Mouse (Mus musculus) heart, embryonic 11.5 days (tissue): Measurements from ENCODE around the gene Upp2. TPM values are rescaled to one million over a fixed set of nuclear protein-coding genes. Genes with fewer than 3 reads are reported as not detected.

Source experiments
- ATAC-seq: fragments of 200-750 bp; cut with Nextera tagmentation; replicated peaks from 2 replicates; pipeline ENCODE4 v1.8.0; 2017; ENCODE audit warnings: moderate library complexity; ENCODE audit not compliant: insufficient number of reproducible peaks, low FRiP score, low TSS enrichment
- H3K27ac ChIP-seq: fragments of 300-500 bp; sonication (generic); 2 replicates; pipeline ENCODE4 v1.5.1; 2014; ENCODE audit warnings: mild to moderate bottlenecking, low read depth, low read length
- H3K27me3 ChIP-seq: fragments of 300-500 bp; sonication (generic); 2 replicates; pipeline ENCODE4 v1.6.1; 2014; ENCODE audit warnings: mild to moderate bottlenecking, low read length, mixed read lengths; ENCODE audit not compliant: control insufficient read depth, insufficient read depth
- H3K36me3 ChIP-seq: fragments of 300-500 bp; sonication (generic); 2 replicates; pipeline ENCODE4 v1.6.1; 2014; ENCODE audit warnings: mild to moderate bottlenecking, low read length, moderate library complexity, mixed read lengths; ENCODE audit not compliant: control insufficient read depth, insufficient read depth
- H3K4me1 ChIP-seq: fragments of 300-500 bp; sonication (generic); 2 replicates; pipeline ENCODE4 v1.6.1; 2014; ENCODE audit warnings: low read length; ENCODE audit not compliant: control insufficient read depth, insufficient read depth
- H3K4me2 ChIP-seq: fragments of 300-500 bp; sonication (generic); 2 replicates; pipeline ENCODE4 v1.6.1; 2014; ENCODE audit warnings: mild to moderate bottlenecking, moderate library complexity
- H3K4me3 ChIP-seq: fragments of 300-500 bp; sonication (generic); 2 replicates; pipeline ENCODE4 v1.5.1; 2014; ENCODE audit warnings: low read depth, low read length
- H3K9ac ChIP-seq: fragments of 300-500 bp; sonication (generic); 2 replicates; pipeline ENCODE4 v1.6.1; 2014; ENCODE audit warnings: mild to moderate bottlenecking, low read depth, low read length, moderate library complexity
- H3K9me3 ChIP-seq: fragments of 300-500 bp; sonication (generic); replicated peaks from 2 replicates; pipeline ENCODE4 v1.6.1; 2016; ENCODE audit warnings: low read length; ENCODE audit not compliant: control insufficient read depth
- whole genome bisulfite sequencing: fragments of 180-500 bp; shearing (Covaris S2); extraction: QIAGEN DNeasy Blood & Tissue Kit; methylation state at CpG from one replicate; pipeline ENCODE4 v1.1.7; 2014; ENCODE audit not compliant: insufficient replicate concordance; 5-methylcytosine and 5-hydroxymethylcytosine counted together
- polyA plus RNA-seq: library from polyadenylated mRNA; unstranded; fragments of >200 nt; fragmentation: Nextera tagmentation; extraction: Ambion mirVana; gene quantifications from 2 replicates; pipeline ENCODE4 v1.2.1, GENCODE M21; 2014

Gene Upp2
- polyA plus RNA-seq, 1 experiment from 2014 or later = 8.4 TPM

GRCm38 (mm10) chr2:58747483-58748229 lies 180.6 kb downstream of the Upp2 start:
- Histone ChIP-seq H3K4me3 (no peak overlapping the region), H3K9me3 (no peaks in the 10 kb centered on the region), H3K36me3 (no peaks in the 10 kb centered on the region), H3K4me2 (no peak overlapping the region), H3K27me3 (no peaks in the 10 kb centered on the region), H3K9ac (no peak overlapping the region), H3K4me1 (no peaks in the 10 kb centered on the region), H3K27ac (no peak overlapping the region)
- ATAC-seq = no peak
- WGBS = 71% methylated on average over 11 of the region's 11 CpGs

GRCm38 (mm10) chr2:58748296-58748695 lies 181.2 kb downstream of the Upp2 start:
- H3K4me3 ChIP-seq = no peak overlapping the region
- no peaks in the 10 kb centered on the region for H3K9me3 ChIP-seq
- no peak overlapping the region for H3K27ac ChIP-seq
- no peak for ATAC-seq
- 73% methylated on average over 5 of the region's 5 CpGs for WGBS
- no peak overlapping the region for H3K4me2 ChIP-seq
- H3K27me3 ChIP-seq = no peaks in the 10 kb centered on the region
- no peaks in the 10 kb centered on the region for H3K4me1 ChIP-seq
- H3K36me3 ChIP-seq = no peaks in the 10 kb centered on the region
- H3K9ac ChIP-seq = no peak overlapping the region

- no peak for ATAC-seq
- Histone ChIP-seq H3K4me2 (no peak overlapping the region), H3K27me3 (no peaks in the 10 kb centered on the region), H3K27ac (no peak overlapping the region), H3K36me3 (no peaks in the 10 kb centered on the region), H3K4me1 (no peaks in the 10 kb centered on the region), H3K9ac (no peak overlapping the region), H3K9me3 (no peaks in the 10 kb centered on the region), H3K4me3 (no peak overlapping the region)
- 27% methylated on average over 2 of the region's 2 CpGs for WGBS
Measured at GRCm38 (mm10) chr2:58752891-58753290, 185.8 kb downstream of the Upp2 start.

- ATAC-seq = no peak
- no peaks in the 10 kb centered on the region for H3K9me3 ChIP-seq
- no peaks in the 10 kb centered on the region for H3K36me3 ChIP-seq
- no peak overlapping the region for H3K4me3 ChIP-seq
- no peak overlapping the region for H3K27ac ChIP-seq
- H3K9ac ChIP-seq = no peak overlapping the region
- no peak overlapping the region for H3K4me2 ChIP-seq
- 64% methylated on average over 3 of the region's 3 CpGs for WGBS
- H3K27me3 ChIP-seq = no peaks in the 10 kb centered on the region
- H3K4me1 ChIP-seq = no peaks in the 10 kb centered on the region
Measured at GRCm38 (mm10) chr2:58754736-58755135, 187.6 kb downstream of the Upp2 start.

- 85% methylated on average over 2 of the region's 2 CpGs for WGBS
- no peaks in the 10 kb centered on the region for H3K9me3 ChIP-seq
- no peak for ATAC-seq
- H3K4me3 ChIP-seq = no peak overlapping the region
- no peaks in the 10 kb centered on the region for H3K27me3 ChIP-seq
- no peak overlapping the region for H3K4me2 ChIP-seq
- no peaks in the 10 kb centered on the region for H3K4me1 ChIP-seq
- no peak overlapping the region for H3K27ac ChIP-seq
- no peak overlapping the region for H3K9ac ChIP-seq
- H3K36me3 ChIP-seq = no peaks in the 10 kb centered on the region
Measured at GRCm38 (mm10) chr2:58758081-58758480, 191.0 kb downstream of the Upp2 start.

- Histone ChIP-seq H3K9ac (no peak overlapping the region), H3K27ac (no peak overlapping the region), H3K4me2 (no peak overlapping the region), H3K9me3 (no peaks in the 10 kb centered on the region), H3K36me3 (no peaks in the 10 kb centered on the region), H3K27me3 (no peaks in the 10 kb centered on the region), H3K4me1 (no peaks in the 10 kb centered on the region), H3K4me3 (no peak overlapping the region)
- WGBS = 43% methylated on average over 5 of the region's 5 CpGs
- ATAC-seq = no peak
Measured at GRCm38 (mm10) chr2:58759676-58760075, 192.6 kb downstream of the Upp2 start.

- Histone ChIP-seq H3K4me1 (no peaks in the 10 kb centered on the region), H3K36me3 (no peaks in the 10 kb centered on the region), H3K9ac (no peak overlapping the region), H3K9me3 (no peaks in the 10 kb centered on the region), H3K4me3 (no peak overlapping the region), H3K27me3 (no peaks in the 10 kb centered on the region), H3K4me2 (no peak overlapping the region), H3K27ac (no peak overlapping the region)
- WGBS = 77% methylated on average over 8 of the region's 8 CpGs
- no peak for ATAC-seq
Measured at GRCm38 (mm10) chr2:58765141-58765540, 198.0 kb downstream of the Upp2 start.

GRCm38 (mm10) chr2:58773833-58774232 lies 206.7 kb downstream of the Upp2 start:
- Histone ChIP-seq H3K36me3 (no peaks in the 10 kb centered on the region), H3K27ac (no peak overlapping the region), H3K27me3 (no peaks in the 10 kb centered on the region), H3K9ac (no peak overlapping the region), H3K4me2 (no peak overlapping the region), H3K9me3 (no peaks in the 10 kb centered on the region), H3K4me3 (no peak overlapping the region), H3K4me1 (no peaks in the 10 kb centered on the region)
- no peak for ATAC-seq
- 80% methylated on average over 9 of the region's 9 CpGs for WGBS

GRCm38 (mm10) chr2:58778986-58779495 lies 211.9 kb downstream of the Upp2 start:
- Histone ChIP-seq H3K4me2 (no peak overlapping the region), H3K9ac (no peak overlapping the region), H3K27me3 (no peaks in the 10 kb centered on the region), H3K4me1 (no peaks in the 10 kb centered on the region), H3K36me3 (no peaks in the 10 kb centered on the region), H3K4me3 (no peak overlapping the region), H3K27ac (no peak overlapping the region), H3K9me3 (no peaks in the 10 kb centered on the region)
- WGBS = 72% methylated on average over 3 of the region's 3 CpGs
- no peak for ATAC-seq
